Mouse (Mus musculus) G1E (cell line): ENCODE measurements around the gene Aqp5. TPM values are rescaled to one million over a fixed set of nuclear protein-coding genes. Genes with fewer than 3 reads are reported as not detected.

ENCODE experiments used
- ATAC-seq: 2 replicates; pipeline ENCODE4 v1.8.0; 2016; ENCODE audit warnings: mild to moderate bottlenecking; ENCODE audit not compliant: insufficient number of reproducible peaks, poor library complexity, low FRiP score, severe bottlenecking; ENCODE audit errors: extremely low read depth
- DNase-seq: peaks from one replicate; pipeline ENCODE4 v3.0.0; 2012; ENCODE audit warnings: low spot score
- H3K27me3 ChIP-seq: 2 replicates; pipeline ENCODE4 v1.6.1; 2012; ENCODE audit warnings: mild to moderate bottlenecking, low read length, inconsistent platforms; ENCODE audit not compliant: insufficient read depth
- H3K36me3 ChIP-seq: replicated peaks from 2 replicates; pipeline ENCODE3; 2012; ENCODE audit warnings: mild to moderate bottlenecking, inconsistent platforms
- H3K4me1 ChIP-seq: 2 replicates; pipeline ENCODE4 v1.6.1; 2012; ENCODE audit warnings: low read depth, low read length, inconsistent platforms, mixed read lengths; ENCODE audit not compliant: insufficient read depth
- H3K4me3 ChIP-seq: 2 replicates; pipeline ENCODE4 v1.5.1; 2012; ENCODE audit warnings: low read depth, mild to moderate bottlenecking, inconsistent platforms, low read length, moderate library complexity, mixed read lengths
- H3K9me3 ChIP-seq: replicated peaks from 2 replicates; pipeline ENCODE4 v1.6.1; 2012; ENCODE audit warnings: inconsistent platforms
- CTCF ChIP-seq: IDR thresholded peaks from 2 replicates; pipeline ENCODE4 v1.5.1; 2012; ENCODE audit warnings: low read depth, low read length, inconsistent platforms, mixed read lengths
- GATA1 ChIP-seq: IDR thresholded peaks from 2 replicates; pipeline ENCODE4 v1.6.1; 2012; ENCODE audit warnings: borderline replicate concordance, low read length, inconsistent platforms, mixed read lengths
- GATA2 ChIP-seq: IDR thresholded peaks from 2 replicates; pipeline ENCODE4 v1.6.1; 2012; ENCODE audit warnings: low read depth, low read length, inconsistent platforms, borderline replicate concordance
- POLR2AphosphoS5 ChIP-seq: IDR thresholded peaks from 2 replicates; pipeline ENCODE4 v1.6.1; 2012; ENCODE audit warnings: low read depth, low read length, inconsistent platforms; ENCODE audit not compliant: insufficient replicate concordance
- TAL1 ChIP-seq: conservative IDR thresholded peaks from 2 replicates; pipeline ENCODE4 v1.6.1; 2012; ENCODE audit warnings: low read depth, low read length, inconsistent platforms, mixed read lengths
- polyA plus RNA-seq: library from polyadenylated mRNA; stranded (reverse); fragments of >175 nt; gene quantifications from 2 replicates; pipeline ENCODE4 v1.2.3, GENCODE M21; 2012
- total RNA-seq, 2 experiments: library from RNA; stranded (forward) in 1 of 2; stranded (reverse) in 1 of 2; fragments of 200-1000 nt in 1 of 2; fragments of >200 nt in 1 of 2; fragmentation: Nextera tagmentation in 1 of 2; gene quantifications; 2 replicates each; pipeline ENCODE4 v1.2.3; 2014 to 2017

Aqp5 gene
- total RNA-seq (2014; fragmentation: Nextera tagmentation) (not detected in 2 replicates), total RNA-seq (2017) (0.44 TPM in 1 of 2 replicates, not detected in the other), polyA plus RNA-seq (not detected in 2 replicates)

- Histone ChIP-seq H3K9me3 (no peaks in the 10 kb centered on the region), H3K27me3 (peaks cover 40% of the 10 kb centered on the region), H3K36me3 (no peaks in the 10 kb centered on the region), H3K4me3 (no peak within 1 kb of the TSS), H3K4me1 (no peaks in the 10 kb centered on the region)
- DNase-seq = no peak
- ATAC-seq = no peak
- TF ChIP-seq CTCF (no peak), GATA1 (no peak), GATA2 (no peak), TAL1 (no peak), POLR2AphosphoS5 (no peak)
These were observed at the start of gene Aqp5 for GRCm38 (mm10) chr15:99590429-99591084. TSS of gene Aqp5 (plus strand) at chr15:99590782.

- TF ChIP-seq CTCF (no peak), POLR2AphosphoS5 (no peak), TAL1 (no peak), GATA2 (no peak)
- Histone ChIP-seq H3K4me3 (no peak overlapping the region), H3K9me3 (no peaks in the 10 kb centered on the region), H3K36me3 (no peaks in the 10 kb centered on the region), H3K4me1 (no peaks in the 10 kb centered on the region), H3K27me3 (peaks cover 23% of the 10 kb centered on the region)
- DNase-seq = no peak
- no peak for ATAC-seq
These were observed 46.5 kb upstream of the Aqp5 start for GRCm38 (mm10) chr15:99544047-99544446.

GRCm38 (mm10) chr15:99546596-99546995 is 44.0 kb upstream of the Aqp5 start:
- Histone ChIP-seq H3K36me3 (no peaks in the 10 kb centered on the region), H3K4me3 (no peak overlapping the region), H3K4me1 (no peaks in the 10 kb centered on the region), H3K9me3 (no peaks in the 10 kb centered on the region), H3K27me3 (peaks cover 19% of the 10 kb centered on the region)
- DNase-seq (no peak), ATAC-seq (no peak)
- no peak for TF ChIP-seq GATA1
- TF ChIP-seq TAL1 = no peak
- TF ChIP-seq POLR2AphosphoS5 = no peak
- TF ChIP-seq GATA2 = no peak
- no peak for TF ChIP-seq CTCF

- DNase-seq (no peak), ATAC-seq (no peak)
- Histone ChIP-seq H3K4me1 (no peaks in the 10 kb centered on the region), H3K27me3 (peaks cover 17% of the 10 kb centered on the region), H3K4me3 (no peak overlapping the region), H3K9me3 (no peaks in the 10 kb centered on the region), H3K36me3 (no peaks in the 10 kb centered on the region)
- TF ChIP-seq GATA1 (no peak), CTCF (no peak), POLR2AphosphoS5 (no peak), GATA2 (no peak), TAL1 (no peak)
These were observed 42.9 kb upstream of the Aqp5 start for GRCm38 (mm10) chr15:99547732-99548131.

GRCm38 (mm10) chr15:99549901-99550300 is 40.7 kb upstream of the Aqp5 start:
- DNase-seq (no peak), ATAC-seq (no peak)
- TF ChIP-seq GATA1 = no peak
- no peak for TF ChIP-seq GATA2
- TF ChIP-seq TAL1 = no peak
- no peak for TF ChIP-seq POLR2AphosphoS5
- TF ChIP-seq CTCF = no peak
- no peaks in the 10 kb centered on the region for H3K36me3 ChIP-seq
- peaks cover 6% of the 10 kb centered on the region for H3K27me3 ChIP-seq
- no peaks in the 10 kb centered on the region for H3K4me1 ChIP-seq
- H3K4me3 ChIP-seq = no peak overlapping the region
- H3K9me3 ChIP-seq = no peaks in the 10 kb centered on the region

GRCm38 (mm10) chr15:99553767-99554166 is 36.8 kb upstream of the Aqp5 start:
- Histone ChIP-seq H3K4me3 (no peak overlapping the region), H3K9me3 (no peaks in the 10 kb centered on the region), H3K36me3 (no peaks in the 10 kb centered on the region), H3K4me1 (no peaks in the 10 kb centered on the region), H3K27me3 (peaks cover 3% of the 10 kb centered on the region)
- TF ChIP-seq TAL1 = no peak
- TF ChIP-seq CTCF = no peak
- TF ChIP-seq GATA1 = no peak
- no peak for TF ChIP-seq GATA2
- TF ChIP-seq POLR2AphosphoS5 = no peak
- DNase-seq (no peak), ATAC-seq (no peak)
